Comparison of ENCODE assay signal across 22 mouse cellular contexts in genomic region chr10:69405431-69405830, GRCm38 (mm10). TPM values are rescaled to one million over a fixed set of nuclear protein-coding genes. Genes with fewer than 3 reads are reported as not detected.
A peak's percentile ranks its signal among the peaks of the same experiment; 100 is the strongest.
DNase-seq lines count a peak whose midpoint lies in the region; ATAC-seq and TF ChIP-seq lines count a peak whose summit lies in the region.
"Had no signal": no experiment of that assay in that cellular context is flagged by ENCODE, and none has a peak within 500 bp of the region (broad histone marks: within the 10 kb centered on the region; RNA-seq: fewer than 3 reads in every experiment).

No protein-coding gene starts in this region.

- 52% methylated on average over 4 of the region's 4 CpGs for WGBS in lung, embryonic 16.5 days
- 64% methylated on average over 4 of the region's 4 CpGs for WGBS in lung, adult 2 months

- H3K4me3 ChIP-seq in lung, embryonic 16.5 days (ENCODE audit: low read length): no peak overlapping the region
- H3K4me3 ChIP-seq in lung, adult 2 months (replicated peaks; ENCODE audit: extremely low read depth, low read depth, low read length): no peak overlapping the region
- H3K4me3 ChIP-seq: embryonic facial prominence, embryonic 10.5 days; embryonic facial prominence, embryonic 12.5 days; forebrain, embryonic 13.5 days; forebrain, embryonic 15.5 days had no signal

- H3K27me3 ChIP-seq in lung, embryonic 16.5 days (ENCODE audit: control insufficient read depth, insufficient read depth, low read depth, low read length): peaks cover 5% of the 10 kb centered on the region
- H3K27me3 ChIP-seq: Patski had no signal

- no peak for TF ChIP-seq CTCF in lung, adult 2 months (IDR thresholded peaks at IDR 0.05; ENCODE audit: insufficient read depth, low read length)

- 0 out of 2 replicates have a peak, but pooled peaks have one; percentile 28 for ATAC-seq in lung, embryonic 16.5 days (ENCODE audit: low read depth)
- ATAC-seq in megakaryocyte, adult 5-6 weeks (ENCODE audit: poor library complexity, severe bottlenecking): no peak
- ATAC-seq: activated CD4-positive, CD25-positive, alpha-beta regulatory T cell, adult 4 months; forebrain, embryonic 13.5 days; forebrain, embryonic 15.5 days; Patski had no signal

- H3K9me3 ChIP-seq in lung, embryonic 16.5 days (ENCODE audit: control insufficient read depth, low read length): no peaks in the 10 kb centered on the region
- H3K9me3 ChIP-seq: embryonic facial prominence, embryonic 10.5 days; embryonic facial prominence, embryonic 12.5 days; forebrain, embryonic 13.5 days; forebrain, embryonic 15.5 days had no signal

- H3K36me3 ChIP-seq in lung, embryonic 16.5 days (ENCODE audit: control insufficient read depth, insufficient read depth, low read length): no peaks in the 10 kb centered on the region
- H3K36me3 ChIP-seq: embryonic facial prominence, embryonic 10.5 days; embryonic facial prominence, embryonic 12.5 days; forebrain, embryonic 15.5 days had no signal

- H3K4me2 ChIP-seq in lung, embryonic 16.5 days (ENCODE audit: low read depth, low read length): no peak overlapping the region
- H3K4me2 ChIP-seq: embryonic facial prominence, embryonic 12.5 days; forebrain, embryonic 13.5 days; forebrain, embryonic 15.5 days had no signal

- H3K9ac ChIP-seq in lung, embryonic 16.5 days (ENCODE audit: low read length): no peak overlapping the region
- H3K9ac ChIP-seq: embryonic facial prominence, embryonic 12.5 days; forebrain, embryonic 13.5 days; forebrain, embryonic 15.5 days had no signal

- DNase-seq in lung, adult 2 months: no peak
- peak; percentile 0 for DNase-seq in thymus, postnatal 0 days (ENCODE audit: low spot score)
- DNase-seq in thymus, adult 18-20 months: no peak
- peak; percentile 12 for DNase-seq in lung, postnatal 10 days
- DNase-seq in lung, postnatal 36 days: peak; percentile 44
- no peak for DNase-seq in left cerebral cortex, adult 8-10 months (ENCODE audit: low spot score in 2 of 2)
- DNase-seq: adrenal gland, adult 8-10 months; adrenal gland, postnatal 14 days; adrenal gland, postnatal 36 days; cerebellum, adult 11-12 months; cerebellum, adult 2 months; cerebellum, adult 9-10 months; cerebellum, postnatal 10 days; cerebellum, postnatal 25 days had no signal

- TF ChIP-seq POLR2A in lung, adult 2 months (IDR thresholded peaks at IDR 0.05; ENCODE audit: borderline replicate concordance, extremely low read depth, low read depth, low read length): no peak

- no peak overlapping the region for H3K27ac ChIP-seq in lung, embryonic 16.5 days (ENCODE audit: low read length)
- H3K27ac ChIP-seq: embryonic facial prominence, embryonic 10.5 days; embryonic facial prominence, embryonic 12.5 days; forebrain, embryonic 13.5 days; forebrain, embryonic 15.5 days had no signal

- no peaks in the 10 kb centered on the region; the same call in 1 of the 2 replicates for H3K4me1 ChIP-seq in lung, embryonic 16.5 days (replicated peaks; ENCODE audit: control insufficient read depth, insufficient read depth, low read length)
- peaks cover 2% of the 10 kb centered on the region; the same call in 1 of the 2 replicates for H3K4me1 ChIP-seq in lung, adult 2 months (ENCODE audit: control insufficient read depth, insufficient read depth, low read length)
- H3K4me1 ChIP-seq: embryonic facial prominence, embryonic 12.5 days had no signal

RNA-seq across cellular contexts. Expression of gene Ank3, which starts 6.9 kb away (rescaled TPM):
- polyA plus RNA-seq in lung, embryonic 16.5 days (2015; fragmentation: Nextera tagmentation; extraction: Ambion mirVana): 19.0 and 20.3 TPM in 2 replicates
- polyA plus RNA-seq in lung, adult 2 months (2012; rRNA removed): 19.2 and 23.3 TPM in 2 replicates
- 8.5 and 10.5 TPM in 2 replicates for polyA plus RNA-seq in thymus, postnatal 0 days (2015; fragmentation: Nextera tagmentation; extraction: Ambion mirVana)
- total RNA-seq in megakaryocyte, adult 5-6 weeks (2015): not detected in 2 replicates
- 0.33 TPM in 1 of 2 replicates, not detected in the other for total RNA-seq in megakaryocyte, adult 5-6 weeks (2017)
- total RNA-seq in left cerebral cortex, adult 8-10 months (2022): 100 to 1,000 TPM; 419 to 552 (median 475) TPM

RNA-seq across cellular contexts. Expression of gene Cdk1, which starts 52.7 kb away (rescaled TPM):
- polyA plus RNA-seq in lung, embryonic 16.5 days (2015; fragmentation: Nextera tagmentation; extraction: Ambion mirVana): 561 and 586 TPM in 2 replicates
- polyA plus RNA-seq in lung, adult 2 months (2012; rRNA removed): 2.9 and 5.8 TPM in 2 replicates
- polyA plus RNA-seq in thymus, postnatal 0 days (2015; fragmentation: Nextera tagmentation; extraction: Ambion mirVana): 394 and 415 TPM in 2 replicates
- total RNA-seq in megakaryocyte, adult 5-6 weeks (2015): 97.3 and 102 TPM in 2 replicates
- total RNA-seq in megakaryocyte, adult 5-6 weeks (2017): 210 and 232 TPM in 2 replicates
- total RNA-seq in left cerebral cortex, adult 8-10 months (2022): 1 to 10 TPM in 2 of 4 experiments, under 1 TPM in 2; 0.89 to 1.4 (median 1.1) TPM

Comparison
In these comparisons a context has a peak if more than half of its experiments do, and no peak if none do; other contexts are left out.
1. DNase-seq: peak in thymus, postnatal 0 days (single experiment), lung, postnatal 10 days (single experiment) and lung, postnatal 36 days (single experiment); none in lung, adult 2 months (single experiment), thymus, adult 18-20 months (0 of 2) and left cerebral cortex, adult 8-10 months (0 of 2).
2. RNA of gene Cdk1, which starts 52.7 kb away (polyA plus RNA-seq): 561 to 586 TPM in lung, embryonic 16.5 days and 394 to 415 TPM in thymus, postnatal 0 days; 2.9 to 5.8 TPM in lung, adult 2 months; every median in the first group is over 10 times any median in the second.